Mouse (Mus musculus) adrenal gland (tissue): ENCODE data around the gene Ap3b1.

Source experiments
- intact Hi-C: fragments of 180-260 bp; cut with DNase I; formaldehyde crosslinking; loops from one replicate; pipeline ENCODE4 v1.15.1; 2025

Ap3b1 gene

GRCm38 (mm10) chr13:94449593-94449992 lies 90.8 kb downstream of the Ap3b1 start:
- intact Hi-C loops: no loop called here

GRCm38 (mm10) chr13:94451229-94451628 lies 92.5 kb downstream of the Ap3b1 start:
- intact Hi-C loops: no loop called here

GRCm38 (mm10) chr13:94454131-94454530 lies 95.4 kb downstream of the Ap3b1 start:
- intact Hi-C loops: no loop called here

GRCm38 (mm10) chr13:94459143-94459542 lies 100.4 kb downstream of the Ap3b1 start:
- intact Hi-C loops: no loop called here

GRCm38 (mm10) chr13:94464221-94464620 lies 105.5 kb downstream of the Ap3b1 start:
- intact Hi-C loops: no loop called here

GRCm38 (mm10) chr13:94468551-94468950 lies 109.8 kb downstream of the Ap3b1 start:
- intact Hi-C loops: no loop called here

- intact Hi-C loops: no loop called here
Measured at GRCm38 (mm10) chr13:94471009-94471672, 112.4 kb downstream of the Ap3b1 start.

GRCm38 (mm10) chr13:94476208-94476607 lies 117.4 kb downstream of the Ap3b1 start:
- intact Hi-C loops: no loop called here

GRCm38 (mm10) chr13:94480256-94480655 lies 121.5 kb downstream of the Ap3b1 start:
- intact Hi-C loops: no loop called here

- intact Hi-C loops: no loop called here
Measured at GRCm38 (mm10) chr13:94490684-94491083, 131.9 kb downstream of the Ap3b1 start.

- intact Hi-C loops: no loop called here
Measured at GRCm38 (mm10) chr13:94491159-94491558, 132.4 kb downstream of the Ap3b1 start.

GRCm38 (mm10) chr13:94497521-94497920 lies 138.8 kb downstream of the Ap3b1 start:
- intact Hi-C loops: no loop called here

- intact Hi-C loops: no loop called here
Measured at GRCm38 (mm10) chr13:94506411-94506810, 147.7 kb downstream of the Ap3b1 start.

GRCm38 (mm10) chr13:94508344-94508743 lies 149.6 kb downstream of the Ap3b1 start:
- intact Hi-C loops: no loop called here

- intact Hi-C loops: no loop called here
Measured at GRCm38 (mm10) chr13:94513157-94513767, 154.5 kb downstream of the Ap3b1 start.

- intact Hi-C loops: no loop called here
Measured at GRCm38 (mm10) chr13:94513898-94514297, 155.1 kb downstream of the Ap3b1 start.

- intact Hi-C loops: no loop called here
Measured at GRCm38 (mm10) chr13:94514992-94515391, 156.2 kb downstream of the Ap3b1 start.

- intact Hi-C loops: no loop called here
Measured at GRCm38 (mm10) chr13:94516532-94516931, 157.8 kb downstream of the Ap3b1 start.

GRCm38 (mm10) chr13:94518176-94518575 lies 159.4 kb downstream of the Ap3b1 start:
- intact Hi-C loops: no loop called here

GRCm38 (mm10) chr13:94519276-94519675 lies 160.5 kb downstream of the Ap3b1 start:
- intact Hi-C loops: no loop called here

- intact Hi-C loops: no loop called here
Measured at GRCm38 (mm10) chr13:94523213-94523612, 164.5 kb downstream of the Ap3b1 start.

GRCm38 (mm10) chr13:94524669-94525238 lies 166.0 kb downstream of the Ap3b1 start:
- intact Hi-C loops: no loop called here

- intact Hi-C loops: no loop called here
Measured at GRCm38 (mm10) chr13:94529138-94529537, 170.4 kb downstream of the Ap3b1 start.
